Mouse (Mus musculus) left cerebral cortex, postnatal 10 days (tissue): ENCODE measurements around the gene Hspb6. TPM values are rescaled to one million over a fixed set of nuclear protein-coding genes. Genes with fewer than 3 reads are reported as not detected.

Experiments used
- DNase-seq, 2 experiments: peaks; one replicate each; pipeline ENCODE4 v3.0.0; 2021 to 2022; ENCODE audit warnings: low spot score in 2 of 2, mixed read lengths in 1 of 2; ENCODE audit errors: extremely low spot score in 1 of 2
- intact Hi-C: fragments of 180-260 bp; cut with DNase I; formaldehyde crosslinking; loops from one replicate; pipeline ENCODE4 v1.15.1; 2025
- total RNA-seq, 2 experiments: library from RNA; stranded (reverse); gene quantifications; 2 replicates each; pipeline ENCODE4 v1.2.3; 2021

Hspb6 gene
- total RNA-seq, 2 experiments from 2014 or later, result 6.4 to 7.3 TPM

DNA sequence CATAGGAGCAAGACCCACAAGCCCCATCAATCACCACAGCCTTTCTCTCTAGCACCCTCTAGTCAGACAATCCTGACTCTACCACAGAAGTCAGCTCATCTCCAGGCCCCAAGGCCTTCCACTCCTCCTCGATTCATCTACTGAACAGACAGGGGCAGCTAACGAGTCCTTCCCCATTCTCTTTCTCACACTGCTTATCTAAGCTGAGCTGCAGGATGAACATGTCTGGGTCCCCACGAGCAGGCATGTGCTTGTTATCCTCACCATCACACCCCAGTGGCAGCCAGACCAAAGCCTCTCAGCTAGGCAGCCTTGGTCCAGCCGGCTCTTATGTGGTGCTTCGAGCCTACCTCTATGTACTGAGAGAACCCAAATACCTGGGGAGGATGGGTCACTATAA lies 20.4 kb downstream of the Hspb6 start:
- no peak for DNase-seq
- intact Hi-C loops, result no loop called here

DNA sequence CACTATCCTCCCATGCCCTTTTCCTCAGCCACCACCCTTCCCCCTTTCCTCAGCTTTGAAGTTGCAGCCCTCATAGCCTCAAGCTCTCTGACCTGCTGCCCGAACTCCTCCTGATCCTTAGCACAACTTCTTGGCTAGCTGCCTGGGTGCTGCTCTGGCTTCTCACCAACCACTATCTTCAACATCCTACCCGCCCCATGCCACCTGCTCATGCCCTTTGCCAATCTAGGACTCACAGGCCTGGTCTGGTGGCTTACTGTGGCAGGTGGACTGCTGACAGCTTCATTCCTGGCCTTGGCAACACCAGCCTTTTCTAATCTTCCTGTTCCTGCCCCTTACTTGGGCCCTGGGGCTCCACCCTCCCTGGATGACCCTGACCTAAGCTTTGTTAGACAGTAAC lies 21.0 kb downstream of the Hspb6 start:
- intact Hi-C loops, result no loop called here
- no peak for DNase-seq

DNA sequence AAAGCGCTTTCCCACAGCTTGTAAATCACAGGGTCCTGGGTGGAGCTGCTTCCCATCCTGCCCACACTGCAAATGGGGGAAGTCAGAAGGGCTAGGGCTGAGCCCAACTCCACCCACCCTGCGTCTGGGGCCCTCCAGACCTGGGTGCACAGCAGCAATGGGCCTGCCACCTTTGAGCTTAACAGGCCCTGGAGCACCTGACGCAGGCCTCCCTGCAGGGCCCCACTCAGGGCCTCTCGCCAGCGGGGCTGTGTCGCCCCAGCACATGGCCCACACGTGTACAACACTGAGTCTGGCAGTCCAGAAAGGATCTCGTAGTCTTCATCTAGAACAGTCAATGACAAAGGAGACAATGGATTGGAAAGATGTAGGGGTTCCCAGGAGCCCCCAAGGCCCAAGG lies 28.0 kb downstream of the Hspb6 start:
- no peak for DNase-seq
- intact Hi-C loops, result no loop called here

DNA sequence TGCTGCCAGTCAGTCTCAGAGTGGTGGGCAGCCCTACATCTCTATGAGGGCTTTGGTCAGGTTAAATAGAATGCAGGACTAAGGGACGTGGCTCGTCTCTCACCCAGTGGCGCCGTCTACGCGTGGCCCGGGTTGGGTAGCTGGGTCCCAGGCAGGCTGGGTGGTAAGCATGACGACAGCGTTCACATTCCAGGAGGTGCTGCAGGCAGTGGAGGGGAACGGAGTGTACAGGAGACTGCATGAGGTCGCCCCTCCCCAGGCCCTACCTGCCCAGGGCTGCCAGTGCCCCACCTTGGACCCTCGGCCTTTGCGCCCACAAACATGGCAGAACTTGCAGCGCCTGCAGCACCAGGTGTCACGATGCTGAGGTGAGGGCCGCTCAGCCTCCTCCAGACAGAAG lies 29.6 kb downstream of the Hspb6 start:
- no peak for DNase-seq
- intact Hi-C loops, result no loop called here

DNA sequence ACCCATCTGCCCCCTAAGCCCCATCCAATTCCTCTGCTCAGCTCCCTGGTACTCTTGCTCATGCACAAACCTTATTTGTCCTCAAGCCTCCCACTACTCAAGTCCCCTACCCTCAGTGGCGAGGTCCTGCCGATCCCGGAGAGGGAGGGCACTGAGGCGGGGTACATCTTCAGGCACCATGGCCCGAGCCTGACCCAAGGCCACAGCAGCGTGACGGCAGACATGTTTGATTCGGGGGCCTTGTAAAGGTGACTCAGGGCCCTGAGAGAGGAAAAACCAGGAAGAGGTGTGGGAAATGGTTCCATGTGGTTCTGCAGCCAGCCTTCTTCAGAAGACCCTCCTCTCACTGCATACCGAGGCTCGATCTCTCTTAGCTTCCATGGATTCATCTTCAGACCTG lies 32.4 kb downstream of the Hspb6 start:
- intact Hi-C loops, result no loop called here
- DNase-seq, result no peak

DNA sequence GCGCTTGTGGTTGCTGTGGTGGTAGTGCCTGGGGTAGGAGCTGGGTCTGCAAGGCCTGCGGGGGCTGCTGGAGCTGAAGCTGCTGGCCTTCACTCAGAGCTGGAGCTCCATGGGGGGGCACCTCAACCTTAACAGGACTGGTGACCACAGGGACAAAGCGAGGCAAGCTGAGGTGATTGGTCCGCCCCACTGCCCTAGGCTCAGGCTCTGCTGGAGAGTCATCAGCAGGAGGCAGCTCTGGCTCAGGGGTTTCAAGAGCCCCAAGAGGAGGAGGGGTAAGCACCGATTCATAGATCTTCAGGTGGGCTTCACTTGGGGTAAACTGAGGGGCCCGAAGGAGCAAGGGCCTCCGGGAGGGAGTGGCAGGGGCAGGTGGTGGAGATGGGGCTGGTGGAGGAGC lies 33.2 kb downstream of the Hspb6 start:
- no peak for DNase-seq
- intact Hi-C loops, result no loop called here

DNA sequence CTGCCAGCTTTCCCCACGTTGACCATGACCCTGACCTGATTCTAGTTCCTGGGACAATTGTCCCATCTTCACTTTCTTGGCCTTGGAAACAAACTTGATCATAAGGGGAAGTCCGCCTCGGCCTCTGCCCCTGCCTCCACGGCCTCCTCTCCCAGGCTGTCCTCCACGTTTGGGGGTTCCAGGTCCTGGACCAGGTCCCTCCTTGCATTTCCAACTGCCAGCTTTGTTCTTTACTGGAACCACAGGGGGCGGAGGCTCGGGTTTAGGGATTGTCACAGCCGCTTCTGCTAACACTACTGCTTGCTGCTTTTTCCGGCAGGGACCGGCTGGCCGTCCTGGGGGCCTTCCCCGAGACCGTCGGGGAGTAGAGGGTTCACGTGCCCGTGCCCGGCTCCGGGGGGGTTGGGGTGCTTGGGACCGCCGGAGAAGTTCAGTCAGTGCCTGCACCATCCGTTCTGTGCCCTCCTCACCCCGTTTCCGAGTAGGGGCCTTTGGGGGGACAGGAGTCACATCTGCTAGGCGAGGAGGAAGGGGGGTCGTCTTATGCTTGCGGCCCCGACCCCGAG lies 34.6 kb downstream of the Hspb6 start:
- intact Hi-C loops, result no loop called here
- peak in 1 of 2 experiments; percentile 57 for DNase-seq

DNA sequence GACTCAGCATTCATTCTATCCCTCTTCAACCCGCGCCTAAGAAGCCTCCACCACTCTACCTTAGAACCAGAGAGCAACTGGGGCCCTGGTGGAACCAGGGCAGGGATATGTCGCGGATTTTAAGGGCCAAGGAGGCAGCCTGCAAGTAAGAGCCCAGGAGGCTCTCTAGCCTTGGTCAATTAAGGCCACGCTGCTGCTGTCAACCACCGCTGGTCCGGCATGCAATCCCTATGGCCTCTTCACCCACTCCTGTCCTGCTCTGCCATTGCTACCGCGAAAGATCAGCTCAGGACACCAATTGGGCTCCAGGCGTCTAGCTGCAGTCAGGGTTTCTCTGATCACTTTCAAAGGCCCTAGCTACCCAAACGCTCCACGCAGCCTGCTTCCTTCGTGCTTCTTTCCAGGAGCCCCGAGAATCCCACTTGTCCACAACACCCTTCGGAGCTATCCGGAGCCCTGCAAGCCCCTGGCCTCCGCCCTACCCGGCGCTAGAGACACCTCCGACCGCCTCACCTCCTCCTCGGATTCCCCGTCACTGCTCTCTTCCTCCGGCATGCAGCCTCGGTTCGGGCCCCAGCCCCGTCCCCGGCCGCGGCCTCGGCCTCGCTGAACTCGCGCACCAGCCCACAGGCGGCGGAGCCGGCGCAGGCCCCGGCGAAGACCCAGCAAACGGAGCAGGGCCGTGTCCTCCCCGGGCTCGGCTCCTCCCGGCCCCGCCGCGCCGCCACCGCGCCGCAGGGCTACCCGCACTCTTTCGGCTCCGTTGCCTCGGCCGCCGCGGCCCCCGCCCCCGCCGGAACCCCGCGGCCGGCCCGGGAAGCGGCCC lies 36.1 kb downstream of the Hspb6 start:
- DNase-seq, result peak; percentile 37 to 71
- intact Hi-C loops, result no loop called here

DNA sequence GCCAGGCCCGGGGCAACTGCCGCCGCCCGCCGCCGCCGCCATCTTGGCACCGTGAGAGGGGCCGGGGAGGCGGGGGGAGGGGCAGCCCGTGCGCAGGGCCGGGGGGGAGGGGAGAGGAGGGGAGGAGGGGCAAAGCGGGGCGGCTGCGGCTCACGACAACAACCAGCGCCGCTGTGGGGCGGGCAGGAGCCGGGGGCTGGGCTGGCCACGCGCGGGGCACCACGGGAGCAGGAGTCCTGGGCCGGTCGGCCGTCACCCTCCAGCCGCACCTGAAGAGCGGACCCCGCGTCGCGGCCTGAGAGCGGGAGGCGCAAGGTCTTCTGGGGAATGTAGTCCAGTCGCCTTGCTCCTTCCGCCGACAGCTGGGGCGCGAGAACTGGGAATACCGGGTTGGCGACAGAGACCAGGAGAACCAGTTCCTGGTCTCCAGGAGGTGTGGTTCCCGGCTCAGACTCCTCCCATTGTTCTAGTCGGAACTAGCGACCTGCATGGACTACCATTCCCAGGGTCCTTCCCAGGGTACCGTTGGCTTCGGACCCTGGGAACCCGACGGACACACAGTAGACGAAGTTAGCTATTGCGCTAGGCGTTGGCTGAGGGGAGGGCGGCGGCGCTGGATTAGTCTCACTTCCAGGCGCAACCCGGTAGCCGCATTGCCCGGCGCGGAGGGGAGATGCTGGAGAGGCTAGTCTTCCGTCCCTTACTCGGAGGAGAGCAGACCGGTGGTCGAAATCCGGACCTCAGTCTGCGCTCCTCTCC lies 36.9 kb downstream of the Hspb6 start, which contains the start of gene Kmt2b:
Gene Kmt2b, minus strand, starts transcription at position 51 of the 759 bp plus-strand sequence.
- peak; percentile 94 to 98 for DNase-seq
- intact Hi-C loops, result no loop called here

DNA sequence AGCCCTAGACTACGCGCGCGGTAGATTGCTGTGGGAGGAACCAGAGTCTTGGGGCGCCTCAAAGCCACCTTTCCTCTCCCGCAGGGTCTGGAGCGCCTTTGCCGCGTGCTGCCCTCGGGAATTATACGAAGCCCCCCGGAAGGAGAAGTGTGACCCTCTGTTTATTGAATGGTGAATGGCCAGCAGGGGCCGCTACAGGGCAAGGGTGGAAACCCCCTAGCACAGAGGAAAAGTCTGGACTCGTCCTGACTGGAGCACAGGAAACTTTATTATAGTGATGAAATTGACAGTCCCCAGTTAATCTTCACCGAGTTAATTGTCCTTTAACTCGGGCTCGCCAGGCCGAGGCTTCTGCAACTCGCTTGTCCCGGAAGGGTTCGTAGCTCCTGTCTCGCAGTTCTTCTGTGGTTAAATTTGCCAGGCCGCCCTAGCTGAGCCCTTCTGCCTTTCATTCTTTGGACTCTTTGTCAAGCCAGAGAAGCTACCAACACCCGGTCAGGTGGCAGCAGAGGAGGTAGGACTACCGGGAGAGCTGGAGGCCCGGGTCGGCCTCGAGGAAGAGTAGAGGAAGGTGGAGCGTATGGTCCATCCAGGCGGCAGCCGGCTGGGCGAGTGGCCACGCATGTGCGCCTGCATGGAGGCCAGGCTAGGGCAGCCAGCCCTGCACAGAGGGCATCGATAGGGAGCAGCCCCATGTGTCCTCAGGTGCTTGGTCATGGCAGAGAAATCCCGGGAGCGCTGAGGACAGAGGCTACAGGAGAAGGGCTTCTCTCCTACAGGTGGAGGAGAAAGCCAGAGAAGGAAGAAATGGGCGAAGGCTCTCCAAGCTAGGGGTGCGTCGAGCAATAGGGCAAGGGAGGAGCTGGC lies 37.7 kb downstream of the Hspb6 start:
- intact Hi-C loops, result loop anchor here (5.0 kb wide), 1 partner anchor 323 kb away; the partner anchor contains the start of gene Mag
- peak; percentile 76 to 90 for DNase-seq

DNA sequence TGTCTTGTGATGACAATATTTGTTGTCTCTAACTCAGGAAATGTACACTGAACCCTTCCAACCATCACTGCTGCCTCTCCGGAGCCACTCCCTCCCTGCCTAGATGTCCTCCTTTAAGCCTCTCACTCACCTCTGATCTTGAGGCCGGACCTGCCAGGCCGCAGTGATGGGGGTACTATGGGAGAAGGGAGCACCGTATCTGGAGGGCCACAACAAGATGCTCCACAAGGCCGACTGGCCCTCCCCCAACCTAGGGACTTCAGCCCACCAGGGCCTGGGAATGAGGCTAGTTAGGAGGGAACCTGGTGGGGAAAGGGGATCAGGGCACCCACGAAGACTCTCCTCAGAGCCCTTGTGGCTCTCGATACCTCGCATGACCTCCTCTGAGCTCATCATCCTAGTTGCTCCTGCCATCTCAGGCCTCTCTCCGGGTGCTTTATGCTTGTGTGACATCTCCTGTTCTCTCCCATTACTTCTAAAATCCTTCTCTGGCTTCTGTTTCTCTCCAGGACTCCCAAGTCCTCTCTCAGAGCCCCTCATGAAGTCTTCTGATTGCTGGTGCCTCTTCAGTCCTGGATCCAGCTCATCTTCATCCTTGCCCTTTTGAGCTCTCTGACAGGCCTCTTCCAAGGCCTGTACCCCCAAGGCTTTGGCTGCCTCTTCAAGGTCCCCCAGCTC lies 39.1 kb downstream of the Hspb6 start:
- intact Hi-C loops, result loop anchor here (5.0 kb wide), 1 partner anchor 321 kb away; the partner anchor contains the start of gene Mag
- DNase-seq, result no peak

DNA sequence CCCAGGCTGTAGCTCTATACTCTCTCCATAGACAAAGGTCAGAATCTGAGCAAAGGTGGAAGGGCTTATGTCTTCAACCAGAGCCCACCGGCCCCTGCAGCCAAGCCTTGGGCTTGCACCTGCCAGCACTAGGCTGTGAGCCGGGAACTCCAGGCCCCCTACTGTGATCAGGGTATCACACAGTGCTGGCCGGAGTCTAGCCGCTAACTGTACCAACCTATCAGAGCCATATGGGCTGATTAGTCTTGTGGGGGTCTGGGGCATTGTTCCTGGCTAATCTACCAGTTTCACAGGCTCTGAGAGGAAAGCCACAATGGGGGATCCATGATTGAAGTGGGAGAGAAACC lies 39.6 kb downstream of the Hspb6 start:
- intact Hi-C loops, result loop anchor here (5.0 kb wide), 1 partner anchor 321 kb away; the partner anchor contains the start of gene Mag
- DNase-seq, result no peak

DNA sequence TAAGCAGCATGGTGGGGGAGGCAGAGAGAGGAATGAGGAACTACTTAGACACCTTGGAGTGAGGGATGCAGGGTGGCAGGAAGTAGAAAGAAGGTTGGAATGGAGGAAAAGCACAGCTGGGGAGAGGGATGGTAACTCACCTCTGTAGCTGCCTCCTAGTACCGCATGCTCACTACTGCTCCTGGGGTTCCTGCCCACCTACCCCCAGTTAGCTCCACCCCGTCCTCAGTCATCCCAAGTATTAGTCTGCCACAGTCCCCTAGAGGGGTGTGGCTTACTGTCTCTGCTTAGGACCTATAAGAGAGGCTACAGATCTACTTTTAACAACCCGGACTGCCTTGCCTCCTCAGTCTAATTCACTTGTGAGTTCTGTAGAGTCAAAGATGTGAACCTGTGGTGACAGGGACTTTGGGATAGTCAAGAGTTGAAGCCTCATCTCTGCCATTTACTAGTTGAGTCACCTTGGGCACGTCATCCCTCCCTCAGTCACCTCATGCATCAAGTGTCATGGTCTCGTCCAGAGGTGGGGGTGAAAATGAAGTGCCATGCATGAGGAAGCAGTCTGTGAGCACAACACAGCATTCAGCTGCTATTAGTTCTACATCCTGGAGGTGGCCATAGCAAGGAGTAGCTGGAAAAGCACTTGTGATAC lies 40.9 kb downstream of the Hspb6 start:
- no peak for DNase-seq
- intact Hi-C loops, result loop anchor here (5.0 kb wide), 1 partner anchor 319 kb away; the partner anchor contains the start of gene Mag

DNA sequence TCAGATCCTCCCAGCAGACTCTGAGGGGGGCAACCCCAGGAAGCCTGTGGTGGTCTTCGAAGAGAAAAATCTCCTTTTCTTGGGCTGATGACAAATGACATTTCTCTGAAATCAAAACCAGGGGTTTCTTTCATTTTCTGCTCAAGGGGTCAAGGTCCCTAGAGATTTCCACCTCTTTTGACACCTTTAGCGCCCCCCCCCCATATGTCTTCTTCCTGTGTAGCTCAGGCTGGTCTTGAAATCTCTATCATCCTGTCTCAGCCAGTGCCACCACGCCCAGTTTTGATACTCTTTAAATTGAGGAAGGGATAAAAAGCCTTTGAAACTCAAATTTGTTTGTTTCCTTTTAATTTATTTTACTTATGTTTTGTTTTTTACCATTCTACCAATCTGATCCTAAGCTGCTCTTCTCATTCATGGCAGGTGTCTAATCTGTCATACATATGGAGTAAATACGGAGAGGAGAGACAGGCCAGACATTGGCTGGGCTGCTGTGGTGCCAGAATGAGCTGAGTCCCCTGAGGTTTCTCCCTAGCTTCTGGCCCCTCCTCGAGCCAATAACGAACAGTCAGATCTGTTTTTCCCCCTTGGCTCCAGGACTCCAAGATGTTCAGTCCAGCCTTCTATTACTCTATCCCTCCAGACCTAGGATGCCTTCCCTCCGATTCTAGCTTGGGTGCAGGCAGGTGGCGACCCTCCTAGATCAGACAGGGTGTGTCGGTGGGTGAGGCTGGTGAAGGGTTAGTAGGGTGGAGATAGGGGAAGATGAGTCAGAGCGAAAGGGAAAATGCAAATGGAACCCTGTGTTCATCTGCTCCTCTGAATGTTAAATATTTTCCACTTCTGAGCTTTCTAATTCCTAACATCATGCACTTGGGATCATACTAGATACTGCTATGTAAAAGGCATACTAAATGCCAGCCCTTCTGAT lies 41.9 kb downstream of the Hspb6 start:
- intact Hi-C loops, result loop anchor here (5.0 kb wide), 1 partner anchor 318 kb away; the partner anchor contains the start of gene Mag
- no peak for DNase-seq

DNA sequence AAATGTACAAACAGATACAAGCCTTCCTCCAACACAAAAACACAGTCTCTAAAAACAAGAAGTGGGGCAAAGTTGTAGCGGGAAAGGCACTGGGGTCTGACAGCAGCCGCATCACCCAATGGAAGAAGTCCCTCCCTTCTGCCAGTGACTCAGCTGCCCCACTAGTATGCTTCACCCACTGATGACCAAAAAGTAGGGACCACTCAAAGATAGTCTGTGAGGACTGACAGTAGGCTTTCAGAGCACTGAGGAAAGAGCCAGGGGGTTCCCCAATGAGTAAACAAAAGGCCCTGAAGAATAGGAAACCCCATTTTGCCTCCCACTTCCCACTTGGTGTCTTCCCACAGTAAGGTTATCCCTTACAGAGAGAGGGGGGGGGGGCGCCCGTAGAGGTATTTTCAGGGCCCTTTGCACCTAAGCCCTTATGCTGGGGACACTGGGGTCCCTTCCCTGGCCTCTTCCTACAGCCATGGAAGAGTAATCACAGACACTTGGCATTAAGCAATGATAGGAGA lies 42.6 kb downstream of the Hspb6 start:
- intact Hi-C loops, result loop anchor here (5.0 kb wide), 1 partner anchor 318 kb away; the partner anchor contains the start of gene Mag
- DNase-seq, result no peak

DNA sequence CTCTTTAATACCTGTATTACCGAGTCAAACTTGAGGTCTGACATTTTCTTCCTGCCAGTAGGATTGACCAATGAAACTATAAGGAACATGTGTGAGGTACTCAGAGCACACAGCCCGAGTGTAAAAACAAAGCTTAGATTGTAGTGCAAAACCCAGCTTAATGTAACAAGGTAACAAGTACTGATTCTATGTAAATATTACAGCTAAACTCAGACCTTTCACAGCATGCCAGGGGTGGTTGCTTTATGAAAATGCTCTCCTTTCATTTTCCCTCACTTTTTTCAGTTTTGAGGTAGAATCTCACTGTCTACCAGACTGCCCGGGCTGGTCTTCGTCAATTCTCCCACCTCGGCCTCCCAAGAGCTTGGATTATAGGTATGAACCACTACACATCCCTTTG lies 44.1 kb downstream of the Hspb6 start:
- DNase-seq, result no peak
- intact Hi-C loops, result no loop called here
